Mouse (Mus musculus) neutrophil, adult 59 days (primary cell): ENCODE measurements around the gene Tnk2. TPM values are rescaled to one million over a fixed set of nuclear protein-coding genes. Genes with fewer than 3 reads are reported as not detected.

ENCODE experiments used
- total RNA-seq, 2 experiments: library from RNA; stranded (reverse); gene quantifications; 1 replicate in 1 of 2; 2 replicates in 1 of 2; pipeline ENCODE4 v1.2.4; 2023

The Tnk2 gene
- 10 to 100 TPM; 18.6 to 27.6 TPM for total RNA-seq

DNA sequence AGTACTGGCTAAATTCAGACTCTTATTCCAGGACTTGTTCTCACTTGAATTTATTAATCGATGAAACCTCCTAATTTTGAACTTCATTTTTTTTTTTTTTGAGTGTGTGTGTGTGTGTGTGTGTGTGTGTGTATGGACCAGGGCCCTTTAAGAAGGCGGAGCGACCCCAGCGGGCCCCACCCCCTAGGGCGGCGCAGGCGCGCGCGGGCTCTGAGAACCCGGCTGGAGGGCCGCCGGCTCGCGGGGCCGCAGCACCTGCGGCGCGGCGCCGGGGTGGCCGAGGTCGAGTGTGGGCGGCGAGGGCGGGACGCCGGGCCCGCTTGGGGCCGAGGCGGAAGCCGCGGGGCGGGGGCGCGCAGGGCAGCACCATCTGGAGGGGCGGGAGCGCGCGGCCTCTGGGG is at the start of gene Tnk2:
Gene Tnk2 (plus strand): TSS at position 214 of the 401 bp plus-strand sequence.

DNA sequence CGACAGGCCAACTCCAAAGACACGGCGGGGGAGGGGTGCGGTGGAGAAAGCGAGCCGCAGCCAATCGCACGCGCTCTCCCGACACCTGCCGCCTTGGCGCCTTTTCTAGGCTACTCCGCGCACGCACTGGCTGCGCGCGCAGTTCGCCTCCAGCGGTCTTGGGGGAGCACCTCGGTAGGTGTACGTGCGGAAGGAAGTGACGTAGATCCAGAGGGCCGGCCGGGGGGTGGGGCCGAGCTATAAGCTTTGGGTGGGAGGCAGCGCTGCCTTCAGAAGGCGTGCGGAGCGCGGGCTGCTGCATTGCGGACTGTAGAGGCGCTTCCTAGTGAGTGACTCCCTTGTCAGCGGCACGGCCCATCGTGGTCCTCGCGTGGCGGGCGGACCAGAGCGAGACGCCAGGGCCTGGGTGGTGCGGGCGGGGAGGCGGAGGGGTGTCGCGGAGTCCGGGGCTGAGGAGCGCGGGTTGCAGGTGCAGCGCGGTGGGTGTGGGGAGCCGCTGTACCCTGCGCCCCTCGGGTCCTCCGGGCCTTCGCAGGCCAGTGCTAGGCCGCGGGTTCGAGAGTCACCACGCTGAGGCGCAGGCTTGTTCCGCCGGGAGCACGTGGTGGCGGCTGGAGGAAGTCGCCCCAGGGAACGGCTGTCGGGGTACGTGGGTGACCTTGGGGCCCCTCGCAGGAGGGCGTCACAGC is 34.8 kb upstream of the Tnk2 start, which contains the start of gene Tfrc:
Gene Tfrc (plus strand): TSS at position 209 of the 689 bp plus-strand sequence.

Other genes starting within 250 kb of the Tnk2 start
- gene Tm4sf19, start 243.4 kb upstream of the Tnk2 start, total RNA-seq, result not detected
- gene Tctex1d2, start 224.2 kb upstream of the Tnk2 start, total RNA-seq, result 10 to 100 TPM; 14.4 to 16.4 TPM
- gene Pcyt1a, start 213.0 kb upstream of the Tnk2 start, total RNA-seq, result 100 to 1,000 TPM; 106 to 112 TPM
- gene Slc51a, start 156.0 kb upstream of the Tnk2 start, total RNA-seq, result not detected
- not detected for gene Zdhhc19, start 147.6 kb upstream of the Tnk2 start, total RNA-seq
- gene Tfrc, start 35.0 kb upstream of the Tnk2 start, total RNA-seq, result 10 to 100 TPM; 33.8 to 49.6 TPM
- gene Muc4, start 92.0 kb downstream of the Tnk2 start, total RNA-seq, result not detected
- under 1 TPM; 0.15 to 0.16 TPM for gene Muc20, start 153.6 kb downstream of the Tnk2 start, total RNA-seq
- not detected for gene Smbd1, start 166.6 kb downstream of the Tnk2 start, total RNA-seq
- 10 to 100 TPM; 17.3 to 20.7 TPM for gene Fyttd1, start 233.6 kb downstream of the Tnk2 start, total RNA-seq
- 10 to 100 TPM; 17.4 to 26.2 TPM for gene Rubcn, start 233.9 kb downstream of the Tnk2 start, total RNA-seq